Mouse (Mus musculus): Measurements from ENCODE around the gene Rab31. TPM values are rescaled to one million over a fixed set of nuclear protein-coding genes. Genes with fewer than 3 reads are reported as not detected.

Gene Rab31
- polyA plus RNA-seq, 1 experiment from 2014 or later, result 73.0 TPM

DNA sequence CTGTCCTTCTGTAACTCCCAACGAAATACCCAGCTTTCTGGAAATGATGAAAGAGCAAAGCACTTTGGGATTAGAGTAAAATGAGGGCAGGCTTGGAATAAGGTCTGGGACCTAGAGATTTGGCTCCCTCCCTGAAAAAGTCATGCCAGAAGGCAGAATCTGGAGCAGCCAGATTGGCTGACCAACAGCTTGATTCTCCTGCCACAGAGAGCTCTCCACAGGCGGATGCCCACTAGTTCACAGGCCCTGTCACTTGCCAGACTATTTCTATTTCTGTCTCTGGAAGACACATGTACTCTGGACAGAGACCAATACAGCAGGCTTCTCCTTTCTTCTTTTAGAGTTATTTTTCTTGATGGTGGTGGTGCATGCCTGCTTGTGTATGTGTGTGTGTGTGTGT is 88.8 kb downstream of the Rab31 start:
- 85% methylated on average over 2 of the region's 2 CpGs for WGBS
- no peaks in the 10 kb centered on the region for H3K27me3 ChIP-seq
- no peaks in the 10 kb centered on the region for H3K9me3 ChIP-seq
- no peak overlapping the region for H3K9ac ChIP-seq
- no peak for ATAC-seq (ENCODE audit: low FRiP score)
- no peaks in the 10 kb centered on the region for H3K36me3 ChIP-seq
- H3K4me2 ChIP-seq, result no peak overlapping the region
- peaks cover 4% of the 10 kb centered on the region for H3K4me1 ChIP-seq (replicated peaks)
- H3K27ac ChIP-seq, result no peak overlapping the region
- H3K4me3 ChIP-seq, result no peak overlapping the region

GRCm38 (mm10) chr17:65683316-65683715 is 89.2 kb downstream of the Rab31 start:
- H3K9ac ChIP-seq, result no peak overlapping the region
- ATAC-seq (ENCODE audit: low FRiP score), result no peak
- H3K36me3 ChIP-seq, result no peaks in the 10 kb centered on the region
- no peak overlapping the region for H3K27ac ChIP-seq
- no peaks in the 10 kb centered on the region for H3K27me3 ChIP-seq
- H3K4me3 ChIP-seq, result no peak overlapping the region
- H3K4me1 ChIP-seq (replicated peaks), result peaks cover 4% of the 10 kb centered on the region
- WGBS, result 94% methylated on average over 3 of the region's 3 CpGs
- H3K9me3 ChIP-seq, result no peaks in the 10 kb centered on the region
- no peak overlapping the region for H3K4me2 ChIP-seq

DNA sequence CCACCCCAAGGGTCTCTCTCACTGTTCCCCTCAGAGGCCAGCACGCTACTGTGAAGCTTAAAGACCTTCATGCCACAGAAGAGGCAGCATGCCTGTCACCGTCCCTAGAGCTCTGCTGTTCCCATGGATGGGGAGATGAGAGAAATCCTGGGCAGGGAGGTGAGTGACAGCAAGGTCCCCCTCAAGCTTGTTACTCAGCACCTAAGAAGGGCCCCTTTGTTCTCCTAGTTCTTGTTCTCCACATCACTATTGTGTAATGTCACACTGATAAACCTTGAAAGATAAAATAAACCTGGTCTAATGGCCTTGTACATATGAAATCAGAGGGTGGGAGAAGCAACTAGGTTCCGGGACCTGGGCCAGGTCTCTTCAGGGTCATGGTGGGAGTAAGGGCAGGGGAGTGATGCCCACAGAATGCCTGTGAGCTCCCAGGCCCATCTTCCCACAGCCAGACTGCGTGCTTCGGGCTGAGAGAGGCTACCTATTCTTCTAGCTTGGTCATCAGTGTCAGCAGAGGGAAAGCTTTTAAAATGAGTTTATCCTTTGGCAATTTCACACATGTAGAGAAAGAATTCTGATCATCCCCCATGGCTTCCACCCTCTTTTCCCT is 90.4 kb downstream of the Rab31 start:
- Histone ChIP-seq H3K4me2 (no peak overlapping the region), H3K36me3 (no peaks in the 10 kb centered on the region), H3K9me3 (no peaks in the 10 kb centered on the region), H3K4me3 (no peak overlapping the region), H3K27me3 (no peaks in the 10 kb centered on the region), H3K27ac (no peak overlapping the region), H3K9ac (no peak overlapping the region; the same call in 1 of the 2 replicates), H3K4me1 (replicated peaks) (peaks cover 4% of the 10 kb centered on the region)
- no peak for ATAC-seq (ENCODE audit: low FRiP score)
- 88% methylated on average over 5 of the region's 5 CpGs for WGBS

- no peak overlapping the region for H3K4me3 ChIP-seq
- H3K9me3 ChIP-seq, result no peaks in the 10 kb centered on the region
- no peak for ATAC-seq (ENCODE audit: low FRiP score)
- no peak overlapping the region for H3K9ac ChIP-seq
- H3K4me2 ChIP-seq, result no peak overlapping the region
- H3K27me3 ChIP-seq, result no peaks in the 10 kb centered on the region
- no peaks in the 10 kb centered on the region for H3K36me3 ChIP-seq
- peaks cover 4% of the 10 kb centered on the region for H3K4me1 ChIP-seq (replicated peaks)
- WGBS, result 88% methylated on average over 5 of the region's 6 CpGs
- no peak overlapping the region for H3K27ac ChIP-seq
Measured at GRCm38 (mm10) chr17:65681516-65681915, 91.0 kb downstream of the Rab31 start.

DNA sequence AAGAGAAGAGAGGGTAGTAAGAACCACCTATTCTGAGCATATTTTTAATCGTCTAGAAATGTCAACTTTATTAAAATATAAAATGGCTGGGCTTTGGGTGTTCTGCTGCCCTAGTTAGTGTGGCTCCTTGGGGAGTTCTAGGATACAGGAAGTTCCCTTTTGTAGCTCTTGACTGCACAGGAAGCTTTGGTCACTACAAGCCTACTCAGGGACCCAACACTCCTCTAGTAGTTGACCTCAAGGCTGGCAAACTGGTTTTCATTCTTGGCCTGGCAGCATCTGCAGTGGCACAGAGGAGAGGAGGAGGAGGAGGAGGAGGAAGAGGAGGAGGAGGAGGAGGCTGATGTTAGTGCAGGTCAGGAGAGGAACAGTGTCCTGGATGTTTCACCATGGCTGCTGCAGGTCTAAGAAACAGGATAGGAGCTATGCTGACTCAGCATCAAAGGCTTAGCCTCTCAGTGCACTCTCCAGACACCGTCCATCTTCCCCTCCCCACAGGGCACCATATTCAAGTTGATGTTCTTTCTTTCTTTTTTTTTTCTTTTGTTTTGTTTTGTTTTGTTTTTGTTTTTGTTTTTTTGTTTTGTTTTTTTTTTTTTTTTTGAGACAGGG is 91.6 kb downstream of the Rab31 start:
- H3K27me3 ChIP-seq, result no peaks in the 10 kb centered on the region
- no peak overlapping the region for H3K4me3 ChIP-seq
- H3K4me1 ChIP-seq (replicated peaks), result peaks cover 4% of the 10 kb centered on the region
- H3K9me3 ChIP-seq, result no peaks in the 10 kb centered on the region
- H3K4me2 ChIP-seq, result no peak overlapping the region
- no peak for ATAC-seq (ENCODE audit: low FRiP score)
- no peak overlapping the region for H3K9ac ChIP-seq
- no peak overlapping the region for H3K27ac ChIP-seq
- WGBS, result 82% methylated on average over 2 of the region's 2 CpGs
- no peaks in the 10 kb centered on the region for H3K36me3 ChIP-seq

DNA sequence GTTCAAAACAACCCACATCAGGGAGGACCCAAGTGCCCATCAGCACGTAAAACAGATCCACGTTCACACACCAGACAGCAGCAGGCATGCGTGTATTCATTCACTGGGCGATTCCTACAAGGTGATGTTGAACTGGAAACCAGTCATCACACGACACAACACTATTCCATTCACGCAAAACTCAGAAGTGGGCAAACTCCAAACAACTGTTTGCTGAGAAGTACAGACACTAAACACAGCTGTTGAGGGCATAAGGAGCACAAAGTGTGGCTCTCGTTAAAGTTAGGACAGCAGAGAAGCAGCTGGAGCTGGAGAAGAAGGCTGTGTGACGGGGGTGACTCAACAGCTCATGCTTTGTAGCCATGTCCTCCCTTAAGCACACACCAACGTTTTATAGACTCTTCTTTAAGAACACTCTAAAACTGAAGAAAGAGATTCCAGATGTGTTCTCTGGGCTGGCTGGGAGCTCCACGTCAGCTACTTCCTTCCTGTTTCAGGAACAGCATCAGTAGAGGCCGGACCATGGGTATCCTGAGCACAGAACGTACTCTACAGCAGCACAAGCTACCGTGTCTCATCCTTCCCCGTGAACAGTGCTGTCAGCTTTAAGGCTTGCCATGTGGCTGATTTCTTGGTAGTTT is 92.6 kb downstream of the Rab31 start:
- WGBS, result 86% methylated on average over 14 of the region's 14 CpGs
- ATAC-seq (ENCODE audit: low FRiP score), result no peak
- no peak overlapping the region for H3K4me3 ChIP-seq
- H3K27ac ChIP-seq, result no peak overlapping the region
- H3K4me2 ChIP-seq, result no peak overlapping the region
- H3K9me3 ChIP-seq, result no peaks in the 10 kb centered on the region
- H3K4me1 ChIP-seq (replicated peaks), result peaks cover 4% of the 10 kb centered on the region
- no peaks in the 10 kb centered on the region for H3K27me3 ChIP-seq
- no peak overlapping the region for H3K9ac ChIP-seq
- H3K36me3 ChIP-seq, result no peaks in the 10 kb centered on the region; the same call in 1 of the 2 replicates

- Histone ChIP-seq H3K36me3 (no peaks in the 10 kb centered on the region; the same call in 1 of the 2 replicates), H3K27me3 (no peaks in the 10 kb centered on the region), H3K9ac (no peak overlapping the region), H3K9me3 (no peaks in the 10 kb centered on the region), H3K4me3 (no peak overlapping the region), H3K27ac (no peak overlapping the region), H3K4me1 (replicated peaks) (peaks cover 4% of the 10 kb centered on the region), H3K4me2 (no peak overlapping the region)
- 91% methylated on average over 1 of the region's 1 CpGs for WGBS
- no peak for ATAC-seq (ENCODE audit: low FRiP score)
Measured at GRCm38 (mm10) chr17:65677742-65678141, 94.8 kb downstream of the Rab31 start.

- H3K9me3 ChIP-seq, result no peaks in the 10 kb centered on the region
- H3K27me3 ChIP-seq, result no peaks in the 10 kb centered on the region
- over 99% methylated on average over 8 of the region's 8 CpGs for WGBS
- H3K4me1 ChIP-seq (replicated peaks), result no peaks in the 10 kb centered on the region
- no peak overlapping the region for H3K27ac ChIP-seq
- no peak overlapping the region for H3K9ac ChIP-seq
- no peak overlapping the region for H3K4me3 ChIP-seq
- H3K4me2 ChIP-seq, result no peak overlapping the region
- no peak for ATAC-seq (ENCODE audit: low FRiP score)
- H3K36me3 ChIP-seq, result no peaks in the 10 kb centered on the region; the same call in 1 of the 2 replicates
Measured at GRCm38 (mm10) chr17:65676536-65676935, 96.0 kb downstream of the Rab31 start.

DNA sequence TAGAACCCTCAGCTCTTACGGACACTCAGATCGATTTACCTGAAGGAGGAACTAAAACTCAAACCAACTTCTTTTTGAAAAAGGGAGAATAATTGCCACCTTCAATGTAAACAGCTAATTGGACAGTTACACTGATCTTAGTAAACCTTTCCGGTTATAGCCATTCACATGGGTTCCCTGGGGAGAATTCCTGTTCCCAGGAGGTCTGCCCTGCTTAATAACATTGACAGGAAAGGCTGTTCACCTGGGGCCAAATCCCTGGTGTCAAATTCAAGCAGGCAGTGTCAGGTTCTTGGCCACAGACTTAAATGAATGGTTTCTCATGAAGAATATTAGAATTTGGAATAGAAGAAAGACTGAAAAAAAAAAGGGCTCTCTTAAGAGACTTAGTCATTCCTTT is 96.6 kb downstream of the Rab31 start:
- H3K36me3 ChIP-seq, result no peaks in the 10 kb centered on the region; the same call in 1 of the 2 replicates
- no peaks in the 10 kb centered on the region for H3K4me1 ChIP-seq (replicated peaks)
- H3K9me3 ChIP-seq, result no peaks in the 10 kb centered on the region
- H3K9ac ChIP-seq, result no peak overlapping the region
- 80% methylated on average over 3 of the region's 3 CpGs for WGBS
- no peak overlapping the region for H3K27ac ChIP-seq
- no peak for ATAC-seq (ENCODE audit: low FRiP score)
- no peaks in the 10 kb centered on the region for H3K27me3 ChIP-seq
- no peak overlapping the region for H3K4me2 ChIP-seq
- H3K4me3 ChIP-seq, result no peak overlapping the region

DNA sequence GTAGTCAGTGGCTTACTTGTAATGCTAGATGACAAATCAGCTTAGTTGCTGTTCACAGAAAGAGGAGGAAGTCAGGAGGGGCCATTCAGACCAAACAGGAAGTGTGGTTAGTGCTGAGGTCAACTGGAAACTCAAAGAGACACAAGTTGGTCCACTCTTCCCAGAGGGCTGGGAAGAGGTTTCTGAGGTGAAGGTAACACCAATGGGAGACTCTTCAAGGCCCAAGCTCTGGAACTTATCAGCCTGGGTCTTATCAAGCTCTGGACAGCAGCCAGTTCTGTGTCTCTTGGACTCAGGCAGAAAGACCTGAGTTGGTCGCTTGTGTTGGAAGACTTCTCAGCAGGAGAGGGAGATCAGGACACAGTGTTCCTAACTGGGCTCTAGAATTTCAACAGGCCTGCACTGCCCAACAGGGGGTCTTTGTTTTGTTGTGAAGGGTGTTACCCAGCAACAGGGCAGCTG is 97.8 kb downstream of the Rab31 start:
- WGBS, result 41% methylated on average over 1 of the region's 1 CpGs
- Histone ChIP-seq H3K27me3 (no peaks in the 10 kb centered on the region), H3K9me3 (no peaks in the 10 kb centered on the region), H3K9ac (no peak overlapping the region), H3K4me2 (no peak overlapping the region), H3K27ac (no peak overlapping the region), H3K4me3 (no peak overlapping the region), H3K36me3 (no peaks in the 10 kb centered on the region; the same call in 1 of the 2 replicates), H3K4me1 (replicated peaks) (no peaks in the 10 kb centered on the region)
- ATAC-seq (ENCODE audit: low FRiP score), result no peak

DNA sequence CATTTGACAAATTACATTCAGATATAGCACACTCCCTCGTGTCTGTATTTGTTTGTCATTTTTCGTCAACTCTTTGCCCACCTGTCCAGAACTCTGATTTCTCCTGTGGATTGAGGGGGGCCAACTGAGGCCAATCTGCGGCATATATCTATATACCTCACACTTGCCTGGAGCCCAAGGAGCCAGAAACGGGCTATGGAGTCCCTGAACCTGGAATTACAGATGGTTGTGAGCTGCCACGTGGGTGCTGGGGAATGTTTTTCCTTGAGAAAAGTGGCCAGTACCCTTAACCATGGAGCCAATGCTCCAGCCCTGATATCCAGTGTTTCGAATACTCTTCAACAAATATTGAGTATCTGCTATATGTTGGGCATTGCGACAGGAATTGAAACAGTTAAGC is 99.6 kb downstream of the Rab31 start:
- Histone ChIP-seq H3K27me3 (no peaks in the 10 kb centered on the region), H3K9ac (no peak overlapping the region), H3K36me3 (no peaks in the 10 kb centered on the region; the same call in 1 of the 2 replicates), H3K27ac (no peak overlapping the region), H3K4me3 (no peak overlapping the region), H3K4me2 (no peak overlapping the region), H3K4me1 (replicated peaks) (no peaks in the 10 kb centered on the region), H3K9me3 (no peaks in the 10 kb centered on the region)
- ATAC-seq (ENCODE audit: low FRiP score), result no peak
- 94% methylated on average over 7 of the region's 7 CpGs for WGBS

- H3K4me1 ChIP-seq (replicated peaks), result no peaks in the 10 kb centered on the region
- no peak overlapping the region for H3K4me3 ChIP-seq
- no peak overlapping the region for H3K4me2 ChIP-seq
- no peak for ATAC-seq (ENCODE audit: low FRiP score)
- H3K36me3 ChIP-seq, result peaks cover 12% of the 10 kb centered on the region
- 94% methylated on average over 4 of the region's 4 CpGs for WGBS
- no peak overlapping the region for H3K9ac ChIP-seq
- H3K9me3 ChIP-seq, result no peaks in the 10 kb centered on the region
- H3K27ac ChIP-seq, result no peak overlapping the region
- no peaks in the 10 kb centered on the region for H3K27me3 ChIP-seq
Measured at GRCm38 (mm10) chr17:65669061-65669460, 103.5 kb downstream of the Rab31 start.

GRCm38 (mm10) chr17:65667792-65668191 is 104.8 kb downstream of the Rab31 start:
- H3K4me1 ChIP-seq (replicated peaks), result no peaks in the 10 kb centered on the region
- H3K9me3 ChIP-seq, result no peaks in the 10 kb centered on the region
- no peak overlapping the region for H3K9ac ChIP-seq
- no peak for ATAC-seq (ENCODE audit: low FRiP score)
- no peak overlapping the region for H3K27ac ChIP-seq
- H3K27me3 ChIP-seq, result no peaks in the 10 kb centered on the region
- H3K4me3 ChIP-seq, result no peak overlapping the region
- peaks cover 12% of the 10 kb centered on the region for H3K36me3 ChIP-seq
- H3K4me2 ChIP-seq, result no peak overlapping the region
- 91% methylated on average over 14 of the region's 14 CpGs for WGBS
